Mouse (Mus musculus) embryonic facial prominence, embryonic 11.5 days (tissue): ENCODE data around the gene Smim5. TPM values are rescaled to one million over a fixed set of nuclear protein-coding genes. Genes with fewer than 3 reads are reported as not detected.
"Not testable (repeated sequence)": the region's sequence is repeated elsewhere in the genome, so short reads cannot be mapped to it uniquely, and the experiment has no call there.

Experiments
- ATAC-seq: fragments of 200-750 bp; cut with Nextera tagmentation; replicated peaks from 2 replicates; pipeline ENCODE4 v1.8.0; 2017; ENCODE audit warnings: low read depth; ENCODE audit not compliant: insufficient number of reproducible peaks, low FRiP score, low TSS enrichment
- DNase-seq: peaks from one replicate; pipeline ENCODE4 v3.0.0-alpha.2; 2015; ENCODE audit warnings: low spot score
- H3K27ac ChIP-seq: fragments of 300-500 bp; sonication (generic); replicated peaks from 2 replicates; pipeline ENCODE4 v1.5.1; 2014; ENCODE audit warnings: mild to moderate bottlenecking, low read depth, low read length, control low read depth
- H3K27me3 ChIP-seq: fragments of 300-500 bp; sonication (generic); 2 replicates; pipeline ENCODE4 v1.6.1; 2014; ENCODE audit warnings: mild to moderate bottlenecking, low read length, moderate library complexity, mixed read lengths; ENCODE audit not compliant: control insufficient read depth, insufficient read depth
- H3K36me3 ChIP-seq: fragments of 300-500 bp; sonication (generic); replicated peaks from 2 replicates; pipeline ENCODE4 v1.6.1; 2014; ENCODE audit warnings: low read depth, mild to moderate bottlenecking, low read length, moderate library complexity, mixed read lengths; ENCODE audit not compliant: control insufficient read depth, insufficient read depth
- H3K4me1 ChIP-seq: fragments of 300-500 bp; sonication (generic); 2 replicates; pipeline ENCODE4 v1.6.1; 2014; ENCODE audit warnings: low read length, mixed read lengths; ENCODE audit not compliant: control insufficient read depth, insufficient read depth
- H3K4me2 ChIP-seq: fragments of 300-500 bp; sonication (generic); 2 replicates; pipeline ENCODE4 v1.6.1; 2014; ENCODE audit warnings: low read depth, mild to moderate bottlenecking, control low read depth, low read length, moderate library complexity
- H3K4me3 ChIP-seq: fragments of 300-500 bp; sonication (generic); 2 replicates; pipeline ENCODE4 v1.5.1; 2014; ENCODE audit warnings: low read depth, low read length, control low read depth
- H3K9ac ChIP-seq: fragments of 300-500 bp; sonication (generic); replicated peaks from 2 replicates; pipeline ENCODE4 v1.6.1; 2014; ENCODE audit warnings: mild to moderate bottlenecking, control low read depth, low read length
- H3K9me3 ChIP-seq: fragments of 300-500 bp; sonication (generic); replicated peaks from 2 replicates; pipeline ENCODE4 v1.6.1; 2016; ENCODE audit warnings: mild to moderate bottlenecking, low read length, inconsistent platforms, mixed read lengths; ENCODE audit not compliant: control insufficient read depth
- WGBS: fragments of 180-500 bp; shearing (Covaris S2); extraction: QIAGEN DNeasy Blood & Tissue Kit; methylation state at CpG from one replicate; pipeline ENCODE4 v1.1.7; 2014; 5-methylcytosine and 5-hydroxymethylcytosine counted together
- polyA plus RNA-seq: library from polyadenylated mRNA; unstranded; fragments of >200 nt; fragmentation: Nextera tagmentation; extraction: Ambion mirVana; gene quantifications from 2 replicates; pipeline ENCODE4 v1.2.1, GENCODE M21; 2014

Gene Smim5
- 1.1 and 1.4 TPM in 2 replicates for polyA plus RNA-seq

GRCm38 (mm10) chr11:115899486-115900266 lies at the start of gene Smim5:
Gene Smim5, plus strand, starts transcription at chr11:115899966.
- WGBS: 30% methylated on average over 16 of the region's 16 CpGs
- Histone ChIP-seq H3K27me3 (no peaks in the 10 kb centered on the region), H3K9me3 (no peaks in the 10 kb centered on the region), H3K4me3 (no peak within 1 kb of the TSS), H3K4me2 (no peak within 1 kb of the TSS), H3K4me1 (peaks cover 3% of the 10 kb centered on the region; the same call in 1 of the 2 replicates), H3K9ac (no peak within 1 kb of the TSS; the same call in 1 of the 2 replicates), H3K27ac (no peak within 1 kb of the TSS), H3K36me3 (no peaks in the 10 kb centered on the region)
- DNase-seq (peak; percentile 84), ATAC-seq (peak; percentile 42)

- Histone ChIP-seq H3K9ac (no peak overlapping the region), H3K4me3 (no peak overlapping the region), H3K27ac (no peak overlapping the region), H3K4me2 (no peak overlapping the region), H3K4me1 (no peaks in the 10 kb centered on the region), H3K9me3 (no peaks in the 10 kb centered on the region), H3K36me3 (no peaks in the 10 kb centered on the region), H3K27me3 (peaks cover 22% of the 10 kb centered on the region)
- DNase-seq (no peak), ATAC-seq (no peak)
- 83% methylated on average over 6 of the region's 6 CpGs for WGBS
Measured at GRCm38 (mm10) chr11:115854674-115855073, 45.1 kb upstream of the Smim5 start.

GRCm38 (mm10) chr11:115857146-115857545 lies 42.6 kb upstream of the Smim5 start:
- not testable (repeated sequence) for H3K9me3 ChIP-seq, H3K27ac ChIP-seq, ATAC-seq, DNase-seq, H3K4me3 ChIP-seq, H3K9ac ChIP-seq, H3K4me1 ChIP-seq, H3K36me3 ChIP-seq, H3K4me2 ChIP-seq
- 88% methylated on average over 4 of the region's 4 CpGs for WGBS
- H3K27me3 ChIP-seq: peaks cover 27% of the 10 kb centered on the region

- H3K36me3 ChIP-seq: no peaks in the 10 kb centered on the region
- DNase-seq (no peak), ATAC-seq (no peak)
- no peaks in the 10 kb centered on the region for H3K9me3 ChIP-seq
- H3K27ac ChIP-seq: no peak overlapping the region
- H3K4me1 ChIP-seq: no peaks in the 10 kb centered on the region
- peaks cover 27% of the 10 kb centered on the region for H3K27me3 ChIP-seq
- H3K4me3 ChIP-seq: no peak overlapping the region
- H3K4me2 ChIP-seq: no peak overlapping the region
- WGBS: 58% methylated on average over 13 of the region's 13 CpGs
- no peak overlapping the region for H3K9ac ChIP-seq
Measured at GRCm38 (mm10) chr11:115857936-115858335, 41.8 kb upstream of the Smim5 start.

DNA sequence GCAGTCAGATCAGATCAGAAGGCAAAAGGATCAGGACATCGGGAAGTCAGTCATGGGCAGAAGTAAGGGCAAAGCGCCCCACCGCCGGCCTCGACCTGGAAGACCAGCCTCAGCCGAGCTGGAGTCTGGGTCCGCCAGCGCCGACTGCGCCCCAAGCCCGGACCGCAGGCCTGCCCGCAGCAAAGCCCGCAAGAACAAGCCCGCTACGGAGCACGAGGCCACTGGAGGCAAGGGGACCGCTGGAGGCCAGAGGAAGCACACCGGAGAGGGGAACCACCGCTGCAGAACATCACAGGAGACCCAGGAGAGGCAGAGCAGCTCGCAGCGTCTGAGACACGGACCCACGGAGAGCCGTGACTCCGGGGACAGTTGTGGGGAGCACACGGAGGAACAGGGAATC lies 41.4 kb upstream of the Smim5 start, which contains the start of gene Myo15b:
Gene Myo15b, plus strand, starts transcription at position 53 of the 400 bp plus-strand sequence.
- ATAC-seq (no peak), DNase-seq (no peak)
- H3K4me1 ChIP-seq: no peaks in the 10 kb centered on the region
- H3K4me2 ChIP-seq: peak within 1 kb of the TSS; percentile 54
- H3K4me3 ChIP-seq: peak within 1 kb of the TSS; percentile 30
- H3K9ac ChIP-seq: no peak within 1 kb of the TSS; the same call in 1 of the 2 replicates
- peaks cover 27% of the 10 kb centered on the region for H3K27me3 ChIP-seq
- no peak within 1 kb of the TSS for H3K27ac ChIP-seq
- H3K9me3 ChIP-seq: no peaks in the 10 kb centered on the region
- no peaks in the 10 kb centered on the region for H3K36me3 ChIP-seq
- WGBS: 9% methylated on average over 27 of the region's 27 CpGs

- Histone ChIP-seq H3K4me1 (no peaks in the 10 kb centered on the region), H3K27me3 (peaks cover 27% of the 10 kb centered on the region), H3K4me2 (peak overlapping the region; percentile 54), H3K9me3 (no peaks in the 10 kb centered on the region), H3K27ac (no peak overlapping the region), H3K36me3 (no peaks in the 10 kb centered on the region), H3K4me3 (peak overlapping the region; percentile 30), H3K9ac (no peak overlapping the region; the same call in 1 of the 2 replicates)
- DNase-seq (peak; percentile 90), ATAC-seq (peak; percentile 84; the same call in 1 of the 2 replicates)
- 3% methylated on average over 67 of the region's 75 CpGs for WGBS
Measured at GRCm38 (mm10) chr11:115859143-115859945, 40.4 kb upstream of the Smim5 start.

GRCm38 (mm10) chr11:115863895-115864294 lies 35.9 kb upstream of the Smim5 start:
- Histone ChIP-seq H3K9ac (no peak overlapping the region), H3K4me2 (no peak overlapping the region), H3K9me3 (no peaks in the 10 kb centered on the region), H3K27me3 (peaks cover 11% of the 10 kb centered on the region), H3K36me3 (no peaks in the 10 kb centered on the region), H3K4me3 (no peak overlapping the region), H3K4me1 (no peaks in the 10 kb centered on the region), H3K27ac (no peak overlapping the region)
- 86% methylated on average over 8 of the region's 8 CpGs for WGBS
- ATAC-seq (no peak), DNase-seq (no peak)
